Mouse (Mus musculus) neural tube, embryonic 12.5 days (tissue): ENCODE measurements around the gene Ssr3. TPM values are rescaled to one million over a fixed set of nuclear protein-coding genes. Genes with fewer than 3 reads are reported as not detected.

ENCODE experiments used
- ATAC-seq: fragments of 200-750 bp; cut with Nextera tagmentation; 2 replicates; pipeline ENCODE4 v1.8.0; 2017; ENCODE audit warnings: low read depth, mild to moderate bottlenecking, moderate TSS enrichment, moderate library complexity; ENCODE audit not compliant: low FRiP score
- H3K27ac ChIP-seq: fragments of 300-500 bp; sonication (generic); 2 replicates; pipeline ENCODE4 v1.5.1; 2016
- H3K27me3 ChIP-seq: fragments of 300-500 bp; sonication (generic); replicated peaks from 2 replicates; pipeline ENCODE4 v1.6.1; 2016; ENCODE audit warnings: mild to moderate bottlenecking
- H3K36me3 ChIP-seq: fragments of 300-500 bp; sonication (generic); 2 replicates; pipeline ENCODE4 v1.6.1; 2016; ENCODE audit warnings: mild to moderate bottlenecking
- H3K4me1 ChIP-seq: fragments of 300-500 bp; sonication (generic); 2 replicates; pipeline ENCODE4 v1.6.1; 2016
- H3K4me2 ChIP-seq: fragments of 300-500 bp; sonication (generic); replicated peaks from 2 replicates; pipeline ENCODE4 v1.6.1; 2016; ENCODE audit warnings: mild to moderate bottlenecking
- H3K4me3 ChIP-seq: fragments of 300-500 bp; sonication (generic); 2 replicates; pipeline ENCODE4 v1.5.1; 2016
- H3K9ac ChIP-seq: fragments of 300-500 bp; sonication (generic); 2 replicates; pipeline ENCODE4 v1.6.1; 2016; ENCODE audit warnings: mild to moderate bottlenecking
- H3K9me3 ChIP-seq: fragments of 300-500 bp; sonication (generic); 2 replicates; pipeline ENCODE4 v1.6.1; 2016; ENCODE audit warnings: mild to moderate bottlenecking
- WGBS: fragments of 180-500 bp; shearing (Covaris S2); methylation state at CpG from one replicate; pipeline ENCODE4 v1.1.7; 2016; 5-methylcytosine and 5-hydroxymethylcytosine counted together
- polyA plus RNA-seq: library from polyadenylated mRNA; unstranded; fragments of >200 nt; fragmentation: Nextera tagmentation; extraction: Ambion mirVana; gene quantifications from 2 replicates; pipeline ENCODE4 v1.2.1, GENCODE M21; 2016

Gene Ssr3
- polyA plus RNA-seq, 1 experiment from 2014 or later = 188 TPM

- Histone ChIP-seq H3K27ac (no peak overlapping the region), H3K4me1 (no peaks in the 10 kb centered on the region), H3K9ac (no peak overlapping the region), H3K4me3 (no peak overlapping the region), H3K36me3 (no peaks in the 10 kb centered on the region), H3K27me3 (no peaks in the 10 kb centered on the region), H3K9me3 (no peaks in the 10 kb centered on the region), H3K4me2 (no peak overlapping the region)
- WGBS = 84% methylated on average over 5 of the region's 5 CpGs
- no peak for ATAC-seq
Measured at GRCm38 (mm10) chr3:65340173-65340951, 52.1 kb downstream of the Ssr3 start.

GRCm38 (mm10) chr3:65337835-65338464 lies 54.5 kb downstream of the Ssr3 start:
- no peak overlapping the region for H3K9ac ChIP-seq
- 79% methylated on average over 10 of the region's 10 CpGs for WGBS
- no peak overlapping the region for H3K4me3 ChIP-seq
- no peaks in the 10 kb centered on the region for H3K27me3 ChIP-seq
- ATAC-seq = no peak
- H3K4me1 ChIP-seq = no peaks in the 10 kb centered on the region
- no peaks in the 10 kb centered on the region for H3K9me3 ChIP-seq
- H3K4me2 ChIP-seq = no peak overlapping the region
- H3K27ac ChIP-seq = no peak overlapping the region
- H3K36me3 ChIP-seq = no peaks in the 10 kb centered on the region

Other genes with a start within 250 kb of the Ssr3 start
- 35.5 and 35.9 TPM in 2 replicates for gene Tiparp, start 135.8 kb upstream of the Ssr3 start, polyA plus RNA-seq